Mouse (Mus musculus): Measurements from ENCODE around the gene Stat5b. TPM values are rescaled to one million over a fixed set of nuclear protein-coding genes. Genes with fewer than 3 reads are reported as not detected.
A peak's percentile ranks its signal among the peaks of the same experiment; 100 is the strongest.

The Stat5b gene
- polyA plus RNA-seq, 1 experiment, result 14.5 TPM

GRCm38 (mm10) chr11:100748620-100749019 is 101.9 kb downstream of the Stat5b start:
- WGBS, result 42% methylated on average over 4 of the region's 4 CpGs

DNA sequence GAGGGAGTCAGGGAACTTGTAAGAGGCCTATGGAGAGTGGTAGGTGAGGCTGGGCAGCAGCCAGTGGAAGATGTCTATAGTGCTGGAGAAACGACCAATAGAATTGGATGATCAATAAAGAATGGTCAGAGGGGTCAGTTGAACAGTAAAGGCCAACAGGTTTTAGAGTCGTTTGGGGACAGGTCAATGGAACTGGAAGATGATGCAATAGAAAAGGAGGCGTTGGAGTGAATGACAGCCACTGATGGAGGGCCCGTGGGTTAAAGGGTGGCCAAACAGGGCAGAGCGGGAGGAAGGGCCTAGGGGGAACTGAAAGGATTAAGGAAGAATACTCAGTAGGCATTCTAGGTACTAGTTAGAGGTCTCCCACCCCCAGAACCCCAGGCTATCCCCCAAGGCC is 103.4 kb downstream of the Stat5b start:
- H3K27ac ChIP-seq (ENCODE audit: control insufficient read depth, insufficient read depth, low read depth, low read length, poor library complexity), result no peak overlapping the region
- no peak overlapping the region for H3K4me3 ChIP-seq (replicated peaks; ENCODE audit: control insufficient read depth, low read depth, low read length)
- H3K4me1 ChIP-seq (ENCODE audit: control insufficient read depth, insufficient read depth, low read length), result no peaks in the 10 kb centered on the region; the same call in 1 of the 2 replicates
- TF ChIP-seq CTCF (IDR thresholded peaks at IDR 0.05; ENCODE audit: control insufficient read depth, insufficient read depth, low read length) (no peak), POLR2A (IDR thresholded peaks at IDR 0.05; ENCODE audit: borderline replicate concordance, control insufficient read depth, low read depth, low read length) (no peak)
- WGBS, result 52% methylated on average over 5 of the region's 5 CpGs

More at GRCm38 (mm10) chr11:100748620-100749019, 101.9 kb downstream of the Stat5b start:
- TF ChIP-seq CTCF (IDR thresholded peaks at IDR 0.05; ENCODE audit: control insufficient read depth, insufficient read depth, low read length), result no peak
- no peak for TF ChIP-seq POLR2A (IDR thresholded peaks at IDR 0.05; ENCODE audit: borderline replicate concordance, control insufficient read depth, low read depth, low read length)
- Histone ChIP-seq H3K4me1 (ENCODE audit: control insufficient read depth, insufficient read depth, low read length) (no peaks in the 10 kb centered on the region; the same call in 1 of the 2 replicates), H3K4me3 (replicated peaks; ENCODE audit: control insufficient read depth, low read depth, low read length) (no peak overlapping the region), H3K27ac (ENCODE audit: control insufficient read depth, insufficient read depth, low read depth, low read length, poor library complexity) (no peak overlapping the region)

DNA sequence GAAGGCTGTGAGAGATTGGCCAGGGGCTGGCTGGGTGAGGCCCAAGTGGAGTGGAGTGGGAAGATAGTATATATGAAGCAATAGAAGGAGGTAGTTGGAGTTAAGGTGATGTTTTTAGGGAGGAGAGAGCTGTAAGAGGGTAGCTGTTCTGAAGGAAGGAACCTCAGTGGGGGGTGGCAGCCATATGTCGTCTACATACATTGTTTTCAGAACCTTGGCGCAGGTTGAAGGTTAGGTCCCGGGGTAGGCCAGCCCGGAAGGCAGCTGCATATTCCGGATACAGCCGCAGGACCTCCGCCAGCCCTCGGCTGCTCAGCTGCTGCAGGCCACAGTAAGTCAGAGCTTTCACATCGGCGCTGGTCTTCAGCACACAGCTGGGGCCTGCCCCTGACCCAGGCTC is 104.0 kb downstream of the Stat5b start:
- 85% methylated on average over 10 of the region's 10 CpGs for WGBS
- Histone ChIP-seq H3K4me3 (replicated peaks; ENCODE audit: control insufficient read depth, low read depth, low read length) (no peak overlapping the region), H3K4me1 (ENCODE audit: control insufficient read depth, insufficient read depth, low read length) (no peaks in the 10 kb centered on the region; the same call in 1 of the 2 replicates), H3K27ac (ENCODE audit: control insufficient read depth, insufficient read depth, low read depth, low read length, poor library complexity) (no peak overlapping the region)
- TF ChIP-seq CTCF (IDR thresholded peaks at IDR 0.05; ENCODE audit: control insufficient read depth, insufficient read depth, low read length) (no peak), POLR2A (IDR thresholded peaks at IDR 0.05; ENCODE audit: borderline replicate concordance, control insufficient read depth, low read depth, low read length) (no peak)

DNA sequence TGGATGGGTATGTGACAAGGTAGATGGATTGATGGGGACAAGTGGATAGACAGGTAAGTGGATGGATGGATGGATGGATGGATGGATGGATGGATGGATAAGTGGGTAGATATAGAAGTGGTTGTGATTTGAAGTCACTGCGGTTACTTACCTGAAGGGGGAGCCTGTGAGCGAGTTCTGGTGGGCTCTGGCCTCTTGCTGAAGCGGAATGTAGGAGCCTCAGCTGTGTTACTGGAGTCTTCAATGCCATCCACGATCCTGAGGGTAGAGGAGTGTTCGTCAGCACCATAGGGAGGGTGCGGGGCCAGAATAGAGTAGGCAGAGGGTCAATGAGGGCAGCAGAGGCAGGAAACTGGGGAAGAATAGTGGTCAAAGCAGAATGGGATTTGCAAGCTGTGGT is 105.4 kb downstream of the Stat5b start:
- WGBS, result 18% methylated on average over 6 of the region's 6 CpGs
- Histone ChIP-seq H3K4me1 (ENCODE audit: control insufficient read depth, insufficient read depth, low read length) (no peaks in the 10 kb centered on the region; the same call in 1 of the 2 replicates), H3K4me3 (replicated peaks; ENCODE audit: control insufficient read depth, low read depth, low read length) (no peak overlapping the region), H3K27ac (ENCODE audit: control insufficient read depth, insufficient read depth, low read depth, low read length, poor library complexity) (no peak overlapping the region)
- no peak for TF ChIP-seq POLR2A (IDR thresholded peaks at IDR 0.05; ENCODE audit: borderline replicate concordance, control insufficient read depth, low read depth, low read length)
- peak; percentile 66 for TF ChIP-seq CTCF (IDR thresholded peaks at IDR 0.05; ENCODE audit: control insufficient read depth, insufficient read depth, low read length)

GRCm38 (mm10) chr11:100741348-100741747 is 109.2 kb downstream of the Stat5b start:
- Histone ChIP-seq H3K4me1 (ENCODE audit: control insufficient read depth, insufficient read depth, low read length) (peaks cover 1% of the 10 kb centered on the region; the same call in 1 of the 2 replicates), H3K4me3 (replicated peaks; ENCODE audit: control insufficient read depth, low read depth, low read length) (no peak overlapping the region), H3K27ac (ENCODE audit: control insufficient read depth, insufficient read depth, low read depth, low read length, poor library complexity) (no peak overlapping the region)
- WGBS, result 82% methylated on average over 6 of the region's 6 CpGs
- TF ChIP-seq CTCF (IDR thresholded peaks at IDR 0.05; ENCODE audit: control insufficient read depth, insufficient read depth, low read length), result no peak
- no peak for TF ChIP-seq POLR2A (IDR thresholded peaks at IDR 0.05; ENCODE audit: borderline replicate concordance, control insufficient read depth, low read depth, low read length)

GRCm38 (mm10) chr11:100738749-100739148 is 111.8 kb downstream of the Stat5b start:
- peak overlapping the region; percentile 51 for H3K4me3 ChIP-seq (replicated peaks; ENCODE audit: control insufficient read depth, low read depth, low read length)

DNA sequence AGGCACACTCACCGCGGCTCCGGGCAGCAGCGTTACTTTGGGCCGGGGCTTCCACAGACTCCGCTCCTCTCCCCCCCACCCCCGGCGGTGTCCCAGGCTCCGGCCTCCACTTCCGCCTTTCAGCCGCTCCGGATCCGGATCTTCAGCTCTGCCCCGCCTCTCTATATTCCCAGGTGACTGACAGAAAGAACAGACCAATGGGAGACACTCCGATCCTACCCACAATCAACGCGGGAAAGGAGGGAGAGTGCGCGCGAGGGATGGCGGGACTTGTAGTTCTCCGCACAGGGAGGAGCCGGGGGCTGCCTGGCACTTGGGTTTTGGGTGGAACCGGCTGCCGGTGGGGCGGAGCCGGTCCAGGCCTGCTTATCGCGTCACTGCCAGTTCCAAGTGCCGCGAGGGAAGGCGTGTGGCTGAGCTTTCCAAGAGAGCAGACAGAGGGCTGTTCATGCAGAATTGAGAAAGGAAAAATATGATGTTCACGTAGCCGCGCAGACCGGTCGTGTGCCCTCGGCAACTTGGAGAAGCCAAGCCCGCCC is 112.4 kb downstream of the Stat5b start, which contains the start of gene Rab5c:
TSS of gene Rab5c (minus strand) at position 150 of the 539 bp plus-strand sequence.
- TF ChIP-seq POLR2A (IDR thresholded peaks at IDR 0.05; ENCODE audit: borderline replicate concordance, control insufficient read depth, low read depth, low read length) (peak; percentile 58; the same call in 1 of the 2 replicates), CTCF (IDR thresholded peaks at IDR 0.05; ENCODE audit: control insufficient read depth, insufficient read depth, low read length) (no peak)
- Histone ChIP-seq H3K27ac (ENCODE audit: control insufficient read depth, insufficient read depth, low read depth, low read length, poor library complexity) (peak within 1 kb of the TSS; percentile 88), H3K4me3 (replicated peaks; ENCODE audit: control insufficient read depth, low read depth, low read length) (peak within 1 kb of the TSS; percentile 84), H3K4me1 (ENCODE audit: control insufficient read depth, insufficient read depth, low read length) (peaks cover 3% of the 10 kb centered on the region; the same call in 1 of the 2 replicates)
- under 1% methylated on average over 39 of the region's 39 CpGs for WGBS

More at GRCm38 (mm10) chr11:100738749-100739148, 111.8 kb downstream of the Stat5b start:
- 21% methylated on average over 5 of the region's 5 CpGs for WGBS
- no peak for TF ChIP-seq CTCF (IDR thresholded peaks at IDR 0.05; ENCODE audit: control insufficient read depth, insufficient read depth, low read length)
- no peak for TF ChIP-seq POLR2A (IDR thresholded peaks at IDR 0.05; ENCODE audit: borderline replicate concordance, control insufficient read depth, low read depth, low read length)
- H3K27ac ChIP-seq (ENCODE audit: control insufficient read depth, insufficient read depth, low read depth, low read length, poor library complexity), result no peak overlapping the region
- H3K4me1 ChIP-seq (ENCODE audit: control insufficient read depth, insufficient read depth, low read length), result peaks cover 3% of the 10 kb centered on the region; the same call in 1 of the 2 replicates

DNA sequence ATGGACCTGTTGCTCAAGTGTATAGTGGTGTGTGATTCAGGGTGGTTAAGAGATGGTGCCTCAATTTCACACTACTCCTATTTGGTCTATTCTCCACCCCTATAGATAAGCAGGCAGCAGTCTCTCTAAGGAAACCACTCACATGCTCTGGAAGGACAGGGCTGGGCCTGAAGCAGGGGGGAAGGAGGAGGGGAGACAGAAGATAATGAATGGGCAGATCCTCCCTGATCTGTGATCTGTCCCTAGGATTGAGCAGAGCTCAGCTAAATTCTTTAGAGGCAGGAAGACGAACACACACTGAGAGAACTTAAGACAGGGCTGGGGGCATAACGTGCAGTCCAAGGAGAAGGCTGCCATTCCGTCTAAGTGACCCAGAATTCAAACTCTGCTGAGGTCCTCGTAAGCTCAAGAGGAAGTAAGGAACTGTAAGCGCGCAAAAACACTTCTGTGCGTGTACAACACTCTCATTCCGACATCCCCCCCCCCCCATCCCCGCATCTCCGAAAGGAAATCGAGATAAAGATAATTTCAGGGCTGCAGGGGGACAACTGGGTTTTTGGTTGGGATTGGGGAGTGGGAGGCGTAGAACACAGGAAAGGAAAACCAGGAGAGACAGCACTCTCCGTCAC is 113.3 kb downstream of the Stat5b start:
- H3K4me1 ChIP-seq (ENCODE audit: control insufficient read depth, insufficient read depth, low read length), result peaks cover 3% of the 10 kb centered on the region; the same call in 1 of the 2 replicates
- WGBS, result under 1% methylated on average over 13 of the region's 13 CpGs

More for the DNA sequence above, 113.3 kb downstream of the Stat5b start:
- Histone ChIP-seq H3K4me3 (replicated peaks; ENCODE audit: control insufficient read depth, low read depth, low read length) (peak overlapping the region; percentile 84), H3K27ac (ENCODE audit: control insufficient read depth, insufficient read depth, low read depth, low read length, poor library complexity) (peak overlapping the region; percentile 88)
- TF ChIP-seq POLR2A (IDR thresholded peaks at IDR 0.05; ENCODE audit: borderline replicate concordance, control insufficient read depth, low read depth, low read length), result no peak
- TF ChIP-seq CTCF (IDR thresholded peaks at IDR 0.05; ENCODE audit: control insufficient read depth, insufficient read depth, low read length), result no peak
